Mouse (Mus musculus): Measurements from ENCODE around the gene Panx1.

The Panx1 gene
- long read RNA-seq, experiment 1, full-length matches to known transcripts = 6 of 7 reads
- long read RNA-seq, experiment 1, partial matches to known transcripts = 0 of 7 reads
- long read RNA-seq, experiment 1, other reads (novel, unspliced or antisense) = 1 of 7 reads
- long read RNA-seq, experiment 2, full-length matches to known transcripts = 3 of 4 reads
- long read RNA-seq, experiment 2, partial matches to known transcripts = 1 of 4 reads
- long read RNA-seq, experiment 2, other reads (novel, unspliced or antisense) = 0 of 4 reads

DNA sequence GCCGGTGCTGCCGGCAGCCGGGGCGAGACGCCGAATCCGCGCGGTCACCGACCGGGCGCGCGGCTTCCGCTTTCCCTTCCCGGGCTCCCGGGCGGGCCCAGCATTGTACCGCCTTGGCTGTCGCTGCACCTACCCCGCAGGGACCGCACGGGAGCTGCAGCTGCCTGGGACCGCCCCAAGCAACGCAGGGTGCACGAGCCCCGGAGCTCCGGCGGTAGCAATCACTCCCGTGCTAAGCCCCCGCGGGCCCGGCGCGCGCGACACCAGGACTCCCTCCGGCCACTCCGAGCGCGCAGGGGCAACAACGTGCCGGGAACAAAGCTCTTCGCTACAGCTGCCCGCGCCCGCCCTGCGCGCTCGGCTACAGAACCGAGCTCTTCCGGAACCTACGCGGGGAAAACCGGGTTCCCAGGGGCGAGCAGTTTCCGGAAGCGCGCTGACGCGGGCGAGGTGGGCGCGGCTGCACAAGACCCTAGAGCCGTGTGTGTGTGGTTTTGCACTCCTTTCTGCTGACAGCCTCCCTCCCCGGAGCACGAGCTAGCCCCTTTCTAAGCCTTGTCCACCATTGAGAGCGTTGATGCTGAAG, at the start of gene Panx1:
Gene Panx1 (minus strand): TSS at position 395 of the 586 bp plus-strand sequence.
- intact Hi-C loops (cut with DNase I) = no loop called here

DNA sequence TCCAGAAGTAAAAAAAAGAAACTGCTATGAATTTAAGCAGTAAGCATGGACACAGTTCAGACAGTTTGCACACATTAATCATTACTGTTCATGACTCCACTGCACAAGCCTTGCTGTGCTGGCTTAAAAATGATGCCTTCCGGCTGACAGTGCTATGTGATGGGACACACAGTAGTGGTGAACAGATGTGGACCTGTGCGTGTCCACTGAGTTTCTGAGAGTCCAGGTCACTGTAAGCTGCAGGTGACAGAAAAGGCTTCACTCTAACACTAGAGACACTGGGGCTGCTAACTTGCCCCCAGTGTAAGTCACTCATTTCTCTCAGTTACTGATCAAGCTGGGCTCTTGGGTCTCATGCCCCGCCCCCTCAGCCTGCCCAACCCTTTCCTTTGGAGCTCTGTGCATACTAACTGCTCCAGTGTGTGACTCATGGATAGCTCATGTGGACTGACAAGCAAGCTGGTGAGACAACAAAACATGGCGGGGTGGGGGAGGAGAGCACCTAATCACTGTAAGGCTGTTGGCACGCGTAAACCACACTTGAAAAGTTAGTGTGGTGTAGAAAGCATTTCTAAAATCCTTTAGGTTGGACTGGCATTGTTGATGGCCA, 23.5 kb upstream of the Panx1 start:
- intact Hi-C loops (cut with DNase I) = no loop called here

DNA sequence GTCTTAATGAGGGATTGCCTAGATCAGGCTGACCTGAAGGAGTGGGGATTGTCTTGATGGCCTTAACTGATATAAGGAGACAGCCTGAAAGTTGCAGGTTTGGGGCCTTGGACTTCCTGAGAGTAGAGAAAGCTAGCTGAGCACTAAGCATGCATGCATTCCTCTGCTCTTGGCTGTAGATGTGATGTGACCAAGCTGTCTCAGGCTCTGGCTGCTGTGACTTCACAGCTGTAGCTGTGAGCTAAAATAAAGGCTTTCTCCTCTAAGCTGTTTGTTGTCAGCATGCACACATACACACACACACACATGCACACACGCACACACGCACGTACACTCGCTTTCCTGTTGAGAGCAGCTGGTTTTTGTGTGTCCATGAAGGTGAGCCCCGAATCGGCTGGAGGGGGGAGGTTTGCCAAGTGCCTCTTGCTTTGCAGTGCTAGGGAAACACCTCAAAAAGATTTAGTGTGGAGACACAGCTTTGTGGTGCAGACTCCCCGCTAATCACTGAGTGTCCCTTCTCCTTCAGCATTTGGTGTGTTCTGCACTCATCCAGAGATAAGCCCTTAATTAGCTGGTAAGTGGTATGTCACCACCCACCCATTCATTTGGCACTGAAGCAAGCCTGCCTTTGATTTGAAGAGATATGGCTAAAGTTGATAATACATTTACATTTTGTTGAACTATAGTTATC, 22.9 kb upstream of the Panx1 start:
- intact Hi-C loops (cut with DNase I) = no loop called here

DNA sequence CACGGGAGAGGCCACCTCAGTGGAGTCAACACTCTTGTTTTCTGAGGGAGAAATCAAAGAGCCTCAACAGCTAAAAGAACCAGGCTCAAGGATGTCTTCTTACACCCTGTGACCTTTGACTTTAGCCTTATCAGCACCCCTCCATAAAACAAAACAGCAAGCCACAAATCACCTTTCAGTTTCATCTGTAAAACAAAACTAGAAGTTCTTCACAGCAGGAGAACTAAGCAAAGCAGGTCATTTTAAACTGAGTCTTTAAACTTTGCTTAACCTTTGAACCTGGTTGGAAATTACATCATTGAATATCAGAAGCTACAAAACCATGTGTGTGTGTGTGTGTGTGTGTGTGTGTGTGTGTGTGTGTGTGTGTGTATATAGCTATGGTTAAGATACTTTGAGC, 18.9 kb upstream of the Panx1 start:
- intact Hi-C loops (cut with DNase I) = no loop called here

DNA sequence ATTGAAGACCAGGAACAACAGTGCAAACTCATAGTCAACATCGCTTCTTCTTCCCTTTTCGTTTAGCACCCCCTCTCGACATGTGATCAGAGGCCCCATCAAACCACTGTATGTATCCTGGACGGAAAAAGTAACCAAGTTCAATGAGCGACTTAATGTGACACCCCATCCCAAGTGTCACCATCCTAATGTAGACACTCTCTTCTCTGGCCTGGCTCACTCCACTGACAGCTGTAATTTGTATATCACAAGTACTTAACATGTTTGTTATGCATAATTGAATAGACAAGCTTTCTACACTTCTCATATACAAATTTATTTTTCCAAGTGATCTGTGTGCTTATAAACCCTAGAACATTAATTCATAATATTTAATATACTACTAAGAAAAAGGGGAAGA, 15.6 kb upstream of the Panx1 start:
- intact Hi-C loops (cut with DNase I) = no loop called here

DNA sequence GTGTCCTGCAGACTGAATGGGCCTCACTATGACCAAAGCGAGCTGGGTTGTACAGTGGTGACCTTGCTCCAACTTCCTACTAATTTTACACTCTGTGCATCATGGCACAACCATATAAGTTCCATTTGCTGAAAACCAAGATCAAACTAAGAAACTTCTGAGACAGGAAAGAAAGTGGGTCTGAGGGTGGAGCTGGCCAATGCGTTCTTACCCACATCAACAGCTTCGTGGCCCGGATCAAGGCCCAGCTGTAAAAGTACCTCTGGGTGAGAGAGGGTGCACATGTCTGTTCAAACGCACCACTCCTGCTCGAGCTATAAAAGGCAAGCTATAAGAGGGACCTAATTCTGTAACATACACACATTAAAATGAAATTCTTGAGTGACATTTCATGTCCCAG, 14.7 kb upstream of the Panx1 start:
- intact Hi-C loops (cut with DNase I) = no loop called here

DNA sequence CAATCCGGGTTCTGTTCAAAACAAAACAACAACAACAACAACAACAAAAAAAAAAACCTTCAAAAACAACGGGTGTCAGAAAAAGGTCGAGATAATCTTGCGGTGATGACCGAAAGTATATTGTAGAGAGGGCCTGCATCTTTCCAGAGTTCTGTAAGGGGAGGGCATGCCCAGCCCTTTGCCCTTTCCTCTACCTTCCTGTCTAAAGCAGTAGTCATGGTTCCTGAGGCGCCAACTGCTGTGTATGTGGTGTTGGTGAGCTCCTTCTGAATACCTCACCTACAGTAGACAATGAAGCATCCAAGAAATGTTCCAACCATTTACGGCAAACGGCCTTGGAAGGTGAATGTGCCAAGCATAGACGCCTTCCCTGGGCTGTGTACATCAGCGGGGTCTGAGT, 462 bp upstream of the Panx1 start:
- intact Hi-C loops (cut with DNase I) = no loop called here

DNA sequence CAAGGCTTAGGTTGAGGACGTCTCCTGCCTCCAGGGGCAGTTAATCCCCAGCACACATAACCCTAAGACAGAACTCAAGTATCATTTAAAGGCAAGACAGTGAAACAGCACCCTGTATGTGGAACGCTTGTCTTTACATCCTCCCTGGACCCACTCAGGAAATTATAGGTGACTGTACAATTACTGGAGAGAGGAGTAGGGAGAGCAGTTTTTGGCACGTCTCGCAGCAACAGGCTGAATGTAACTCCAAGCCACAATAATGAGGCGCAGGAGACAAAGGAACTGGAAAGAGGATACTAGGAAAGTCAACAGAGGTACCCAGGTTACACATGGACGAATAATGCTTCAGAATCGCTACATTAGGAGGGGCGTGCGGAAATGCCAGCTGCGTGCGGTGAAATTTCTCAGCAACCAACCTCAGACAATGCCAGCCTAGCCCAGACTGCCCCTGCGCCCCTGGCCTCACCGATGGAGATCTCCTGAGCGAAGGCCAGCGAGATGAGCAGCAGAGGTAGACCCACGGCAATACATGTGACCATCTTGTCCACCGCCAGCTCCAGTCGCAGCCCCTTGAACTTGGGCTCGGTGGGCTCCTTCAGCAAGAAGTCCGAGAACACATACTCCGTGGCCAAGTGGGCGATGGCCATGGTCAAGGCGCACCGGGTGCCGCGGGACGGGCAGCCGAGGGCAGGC, 741 bp downstream of the Panx1 start:
- intact Hi-C loops (cut with DNase I) = no loop called here

DNA sequence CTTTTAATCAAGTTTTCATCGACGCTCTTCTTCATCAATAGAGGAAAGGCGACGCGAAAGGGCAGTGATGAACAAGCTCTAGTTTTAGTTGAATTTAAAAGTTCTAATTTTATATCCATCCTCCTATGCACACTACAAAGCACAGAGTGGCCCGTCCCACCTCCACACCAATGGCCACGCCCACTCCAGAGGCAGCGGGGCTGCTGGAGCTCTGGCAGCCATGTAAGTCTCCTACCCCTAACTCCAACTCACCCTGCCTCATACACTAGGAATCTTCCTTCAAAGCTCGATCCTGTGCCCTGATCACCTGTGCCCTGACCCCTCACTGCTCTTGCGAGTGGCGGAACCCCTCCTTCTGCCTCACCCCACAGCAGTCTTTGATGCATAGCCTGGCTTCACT, 3.7 kb downstream of the Panx1 start:
- intact Hi-C loops (cut with DNase I) = no loop called here

DNA sequence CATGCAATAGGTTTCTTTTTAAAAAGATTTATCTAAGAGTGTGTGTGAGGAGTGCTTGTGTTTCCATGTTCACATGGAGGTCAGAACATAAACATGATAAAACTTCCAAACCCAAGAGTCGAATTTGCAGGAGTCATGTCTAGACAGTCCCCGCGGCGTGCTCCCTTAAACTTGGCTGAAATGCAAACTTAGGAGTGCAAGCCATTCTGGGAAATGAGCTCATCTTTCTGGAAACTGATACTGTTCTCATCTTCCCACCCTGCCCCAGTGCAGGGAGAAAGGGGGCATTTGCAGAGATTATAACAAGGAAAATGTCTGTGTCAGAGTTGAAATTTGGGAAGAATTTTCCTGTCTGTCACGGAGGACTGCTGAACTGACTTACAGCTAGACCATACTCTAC, 5.4 kb downstream of the Panx1 start:
- intact Hi-C loops (cut with DNase I) = no loop called here

DNA sequence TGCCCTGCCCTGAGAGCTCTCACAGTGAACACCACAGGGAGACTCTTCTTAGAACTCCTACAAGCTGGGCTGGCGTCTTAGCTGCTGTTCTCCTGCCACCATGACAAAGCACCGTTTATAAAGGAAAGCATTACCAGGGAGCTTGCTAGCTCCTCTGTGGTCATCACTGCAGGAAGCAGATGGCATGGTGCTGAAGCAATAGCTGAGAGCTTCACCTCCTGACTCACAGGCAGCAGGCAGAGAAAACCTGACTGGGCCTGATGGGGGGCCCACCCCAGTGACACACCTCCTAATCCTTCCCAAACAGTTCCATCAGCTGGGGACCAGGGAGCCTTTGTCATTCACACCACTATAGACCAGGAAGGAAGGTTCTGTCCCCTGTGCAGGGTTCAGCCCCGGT, 7.6 kb downstream of the Panx1 start:
- intact Hi-C loops (cut with DNase I) = no loop called here

DNA sequence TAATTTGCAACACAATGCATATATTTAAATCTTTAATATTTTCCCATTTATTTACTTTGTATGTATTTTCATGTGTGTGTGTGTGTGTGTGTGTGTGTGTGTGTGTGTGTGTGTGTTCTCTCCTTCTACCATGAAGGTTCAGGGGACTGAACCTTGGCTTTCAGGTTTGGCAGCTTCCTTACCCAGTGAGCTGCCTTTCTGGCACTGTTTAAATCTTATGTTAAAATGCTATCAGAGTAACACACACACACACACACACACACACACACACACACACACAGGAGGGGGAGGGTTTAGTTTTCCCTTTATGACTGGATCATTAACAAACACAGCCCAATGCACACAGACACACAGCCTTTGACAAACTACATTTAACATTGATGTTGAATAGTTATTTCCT, 8.0 kb downstream of the Panx1 start:
- intact Hi-C loops (cut with DNase I) = no loop called here

DNA sequence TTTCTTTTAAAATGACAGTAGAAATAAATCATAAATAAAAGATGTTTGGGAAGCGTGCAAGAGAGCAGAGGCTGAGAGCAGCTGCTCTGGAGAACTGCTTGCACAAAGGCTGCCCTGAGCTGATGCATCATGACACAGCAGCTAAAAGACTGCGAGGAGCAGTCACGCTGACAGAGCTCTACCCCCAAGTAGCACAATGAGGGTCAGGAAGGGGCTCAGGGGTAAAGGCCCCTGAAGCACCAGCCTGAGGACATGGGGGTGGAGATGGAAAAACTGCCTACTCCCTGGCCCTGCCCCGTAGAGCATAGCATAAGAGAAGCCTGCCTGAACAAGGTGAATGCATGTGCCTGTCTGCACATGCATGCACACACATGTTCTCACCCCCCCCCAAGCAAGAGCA, 8.5 kb downstream of the Panx1 start:
- intact Hi-C loops (cut with DNase I) = no loop called here

DNA sequence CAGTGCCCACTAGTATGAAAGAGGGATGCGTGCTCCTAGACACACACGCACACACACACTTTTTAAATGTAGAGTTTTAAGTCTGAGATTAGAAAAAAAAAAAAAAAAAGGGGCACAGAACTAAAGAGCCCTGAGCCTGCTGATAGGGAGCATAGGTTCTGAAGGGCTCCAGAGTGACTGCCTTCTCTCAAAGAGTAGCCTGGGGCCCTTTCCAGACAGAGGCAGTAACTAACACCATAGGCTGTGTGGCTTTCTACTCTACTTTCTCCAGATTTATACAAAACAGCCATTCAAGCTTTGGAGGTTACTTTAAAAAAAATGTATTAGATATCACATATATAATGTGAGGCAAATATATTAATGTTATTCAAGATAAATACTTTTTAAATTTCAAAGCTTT, 8.9 kb downstream of the Panx1 start:
- intact Hi-C loops (cut with DNase I) = no loop called here

DNA sequence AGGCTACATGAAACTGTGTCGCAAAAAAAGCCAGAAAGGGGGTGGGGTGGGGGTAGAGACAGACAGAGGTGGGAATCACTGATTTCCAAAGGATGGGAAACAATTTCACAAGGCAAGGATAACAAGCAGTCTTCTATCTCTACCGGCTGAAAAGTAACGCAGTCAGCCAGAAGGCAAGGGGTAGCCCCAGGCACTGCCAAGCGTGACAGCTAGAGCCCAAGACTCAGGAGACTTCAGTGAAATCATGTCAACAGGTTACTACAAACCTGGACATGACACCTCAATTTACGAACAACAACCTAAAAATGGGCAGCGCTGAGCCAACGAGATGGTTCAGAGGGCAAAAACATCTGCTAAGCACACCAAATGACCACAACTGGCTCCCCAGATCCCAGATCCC, 9.3 kb downstream of the Panx1 start:
- intact Hi-C loops (cut with DNase I) = no loop called here

DNA sequence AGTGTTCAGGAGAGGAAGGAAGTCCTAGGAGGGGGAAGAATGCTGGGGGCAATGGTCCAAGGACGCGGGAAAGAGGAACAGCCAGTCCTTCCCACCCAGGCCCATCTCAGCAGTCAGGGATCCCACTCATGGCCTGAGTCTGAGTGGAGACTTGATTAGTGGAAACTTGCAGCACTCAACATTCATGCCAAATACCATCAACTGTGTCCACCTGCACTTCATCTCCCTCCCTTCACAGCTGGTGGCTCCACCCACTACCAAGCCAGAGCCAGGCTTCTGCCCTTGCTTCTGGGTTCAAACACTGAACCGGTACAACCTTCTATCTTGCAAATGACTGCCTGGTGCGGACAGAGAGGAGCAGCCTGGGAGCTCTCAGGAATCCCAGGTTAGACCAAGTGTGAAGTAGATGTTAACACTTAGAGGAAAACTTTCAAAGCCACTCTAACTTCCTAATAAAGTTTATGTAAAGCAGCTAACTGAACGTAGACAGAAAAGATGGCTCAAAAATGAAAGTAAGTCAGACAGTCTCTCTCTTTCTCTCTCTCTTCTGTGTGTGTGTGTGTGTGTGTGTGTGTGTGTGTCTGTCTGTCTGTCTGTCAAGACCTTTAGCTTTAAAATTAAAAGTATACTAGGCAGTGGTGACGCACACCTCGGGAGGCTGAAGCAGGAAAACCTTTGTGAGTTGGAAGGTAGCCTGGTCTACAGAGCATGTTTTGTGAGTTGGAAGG, 10.6 kb downstream of the Panx1 start:
- intact Hi-C loops (cut with DNase I) = loop anchor here (5.0 kb wide), 3 partner anchors 88 to 178 kb away; no protein-coding TSS in a partner anchor

DNA sequence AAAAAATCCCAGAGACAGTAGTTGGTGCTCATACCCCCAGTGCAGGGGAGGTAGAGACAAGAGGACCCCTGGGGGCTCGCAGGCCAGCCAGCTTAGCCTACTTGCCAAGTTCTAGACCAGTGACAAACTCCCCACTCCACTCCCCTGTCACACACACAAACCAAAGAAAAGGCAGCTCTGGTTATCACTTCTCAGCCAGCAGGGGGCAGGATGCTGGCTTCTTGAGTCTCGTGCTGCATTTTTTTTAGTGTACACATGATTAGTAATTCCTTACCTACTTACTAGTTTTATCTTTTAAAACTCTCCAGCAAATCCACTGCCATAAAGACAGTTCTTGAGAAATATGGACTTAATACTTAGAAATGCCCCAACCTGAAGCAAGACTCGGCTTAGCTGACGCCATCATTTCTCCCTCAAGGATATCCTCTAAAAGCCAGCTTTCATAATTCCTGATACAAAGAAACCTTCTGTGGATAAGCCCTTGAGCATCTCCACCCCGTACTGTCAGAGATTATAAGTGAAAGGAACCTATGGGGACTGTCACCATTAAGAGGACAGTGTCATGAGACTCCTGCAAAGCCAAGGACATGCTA, 11.6 kb downstream of the Panx1 start:
- intact Hi-C loops (cut with DNase I) = loop anchor here (5.0 kb wide), 3 partner anchors 89 to 179 kb away; no protein-coding TSS in a partner anchor

DNA sequence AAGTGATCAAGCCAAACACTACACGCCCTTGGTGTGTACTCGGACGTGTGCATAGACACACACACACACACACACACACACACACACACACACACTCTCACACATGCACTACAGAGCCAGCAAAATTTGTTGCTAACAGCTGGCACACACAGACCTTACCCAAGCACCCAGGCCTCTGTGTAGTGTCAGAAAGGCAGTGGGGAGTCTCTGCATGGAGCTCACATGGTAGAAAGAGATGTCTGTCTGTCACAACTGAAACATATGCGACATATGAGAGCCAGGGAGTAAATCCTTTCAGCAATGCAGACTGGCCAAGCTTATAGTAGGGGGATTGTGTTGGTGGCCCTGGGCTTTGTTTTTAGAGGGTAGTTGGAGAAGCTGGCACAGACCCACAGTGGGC, 12.5 kb downstream of the Panx1 start:
- intact Hi-C loops (cut with DNase I) = loop anchor here (5.0 kb wide), 3 partner anchors 90 to 180 kb away; no protein-coding TSS in a partner anchor

DNA sequence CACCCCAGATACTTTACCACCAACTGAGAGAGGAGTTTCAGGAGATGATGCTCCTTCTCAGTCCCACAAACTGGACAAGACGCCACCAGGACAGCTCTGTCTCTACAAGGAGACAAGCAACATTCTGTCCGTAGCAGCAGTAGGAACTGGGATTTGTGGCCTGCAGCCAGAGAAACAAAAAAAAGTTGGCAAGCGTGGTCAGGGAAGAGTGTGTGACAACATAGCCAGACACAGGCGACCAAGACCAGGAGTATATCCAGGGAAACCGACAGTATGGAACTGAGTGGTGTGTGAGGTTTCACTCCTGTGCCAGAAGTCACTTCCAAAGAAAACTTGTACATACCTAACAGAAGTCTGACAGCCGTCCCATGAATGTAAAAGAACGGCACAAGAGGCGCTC, 14.5 kb downstream of the Panx1 start:
- intact Hi-C loops (cut with DNase I) = loop anchor here (5.0 kb wide), 3 partner anchors 92 to 182 kb away; no protein-coding TSS in a partner anchor

DNA sequence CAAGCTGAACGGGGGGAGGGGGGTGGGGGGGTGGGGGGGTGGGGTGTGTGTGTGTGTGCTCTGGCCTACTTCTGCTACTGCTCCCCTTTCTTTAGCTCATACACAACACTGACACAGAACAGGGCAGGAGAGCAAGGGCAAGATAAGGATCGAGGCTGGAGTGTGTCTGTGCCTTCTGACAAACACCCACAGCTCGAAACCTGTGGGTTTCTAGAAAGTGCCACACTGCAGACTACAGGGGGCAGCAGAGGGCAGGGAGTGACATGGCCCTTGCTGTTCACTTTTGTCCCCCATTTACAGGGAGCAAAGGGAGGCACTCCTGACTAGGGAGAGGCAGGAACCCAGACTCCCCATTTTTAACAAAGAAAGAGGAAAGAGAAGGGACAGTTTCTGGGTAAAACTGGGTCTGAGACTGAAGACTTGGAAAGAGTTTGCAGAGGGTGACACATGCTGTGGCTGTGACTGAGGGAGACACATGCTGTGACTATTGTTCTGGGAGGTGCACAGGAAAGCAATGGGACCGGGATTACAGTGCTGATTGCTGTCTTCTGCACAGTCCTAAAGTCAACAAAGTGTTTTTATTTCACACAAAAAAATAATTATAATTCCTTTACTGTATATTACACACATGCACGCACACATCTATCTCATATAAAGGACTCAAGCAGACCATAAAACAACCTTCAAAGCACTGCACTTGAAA, 16.1 kb downstream of the Panx1 start:
- intact Hi-C loops (cut with DNase I) = no loop called here

All from adrenal gland (tissue).